Comparison of ENCODE assay signal across 9 mouse cellular contexts in the genomic region with DNA sequence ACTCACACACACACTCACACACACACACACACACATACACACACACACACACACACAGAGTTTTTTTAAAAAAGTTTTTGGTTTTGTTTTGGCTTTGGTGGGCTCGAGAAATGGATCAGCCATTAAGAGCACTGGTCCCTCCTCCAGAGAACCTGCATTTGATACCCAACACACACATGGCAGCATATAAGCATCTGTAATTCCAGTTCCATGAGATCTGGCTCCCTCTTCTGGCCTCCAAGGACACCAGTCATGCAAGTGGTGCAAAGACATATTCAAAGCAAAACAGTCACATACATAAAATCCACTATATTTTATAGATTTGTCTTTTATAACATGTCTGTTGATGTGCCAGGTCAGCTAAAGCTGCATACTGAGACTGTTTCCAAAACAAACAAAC. TPM values are rescaled to one million over a fixed set of nuclear protein-coding genes. Genes with fewer than 3 reads are reported as not detected.
DNase-seq lines count a peak whose midpoint lies in the region; ATAC-seq and TF ChIP-seq lines count a peak whose summit lies in the region.
"Had no signal": no experiment of that assay in that cellular context is flagged by ENCODE, and none has a peak within 500 bp of the region (broad histone marks: within the 10 kb centered on the region; RNA-seq: fewer than 3 reads in every experiment).

No protein-coding gene starts in this region.

- WGBS in liver, adult 2 months: 79% methylated on average over 1 of the region's 1 CpGs
- 56% methylated on average over 1 of the region's 1 CpGs for WGBS in liver, embryonic 11.5 days

- peaks cover 5% of the 10 kb centered on the region for H3K79me2 ChIP-seq in liver, adult 2 months (ENCODE audit: control insufficient read depth, insufficient read depth, low read length)

- H3K4me2 ChIP-seq in liver, embryonic 11.5 days: no peak overlapping the region
- H3K4me2 ChIP-seq: lung, embryonic 15.5 days had no signal

- H3K9ac ChIP-seq in liver, adult 2 months (ENCODE audit: low read depth, low read length): no peak overlapping the region
- H3K9ac ChIP-seq in liver, embryonic 11.5 days (ENCODE audit: low read depth, low read length): no peak overlapping the region
- H3K9ac ChIP-seq: lung, embryonic 15.5 days had no signal

- H3K36me3 ChIP-seq in liver, adult 2 months (ENCODE audit: control insufficient read depth, insufficient read depth, low read length): peaks cover 39% of the 10 kb centered on the region
- peaks cover 4% of the 10 kb centered on the region; the same call in 1 of the 2 replicates for H3K36me3 ChIP-seq in liver, embryonic 11.5 days (ENCODE audit: control insufficient read depth, insufficient read depth, low read length)

- no peak overlapping the region for H3K27ac ChIP-seq in liver, adult 2 months (replicated peaks; ENCODE audit: insufficient read depth, low read depth, low read length)
- H3K27ac ChIP-seq in liver, embryonic 11.5 days (ENCODE audit: low read depth, low read length): no peak overlapping the region
- H3K27ac ChIP-seq: lung, embryonic 15.5 days had no signal

- no peaks in the 10 kb centered on the region for H3K9me3 ChIP-seq in liver, embryonic 11.5 days (ENCODE audit: control insufficient read depth, low read length)
- H3K9me3 ChIP-seq: lung, embryonic 15.5 days had no signal

- H3K4me3 ChIP-seq in liver, adult 2 months (ENCODE audit: insufficient read depth, low read depth, low read length): no peak overlapping the region
- H3K4me3 ChIP-seq in liver, embryonic 11.5 days (ENCODE audit: low read depth, low read length): no peak overlapping the region
- H3K4me3 ChIP-seq: lung, embryonic 15.5 days had no signal

- DNase-seq in adrenal gland, postnatal 14 days: peak; percentile 29
- no peak for DNase-seq in adrenal gland, adult 2 months
- DNase-seq in liver, adult 2 months (ENCODE audit: extremely low read depth, low read depth, low spot score): no peak
- DNase-seq in liver, embryonic 11.5 days (ENCODE audit: low spot score): no peak
- peak; percentile 35 for DNase-seq in embryo, embryonic 11.5 days (ENCODE audit: low read depth, low spot score)
- DNase-seq in retina, embryonic 14.5 days (ENCODE audit: low spot score): peak; percentile 65
- DNase-seq in right cerebral cortex, postnatal 4 days: no peak
- no peak for DNase-seq in gastrocnemius, postnatal 10 days

- no peak for TF ChIP-seq POLR2A in liver, adult 2 months (IDR thresholded peaks at IDR 0.05; ENCODE audit: extremely low read depth, insufficient read depth, low read length)

- H3K4me1 ChIP-seq in liver, adult 2 months (ENCODE audit: control insufficient read depth, insufficient read depth, low read length): no peaks in the 10 kb centered on the region
- peaks cover 6% of the 10 kb centered on the region for H3K4me1 ChIP-seq in liver, embryonic 11.5 days (replicated peaks; ENCODE audit: control insufficient read depth, insufficient read depth, low read length)

- no peak for ATAC-seq in liver, embryonic 11.5 days (replicated peaks; ENCODE audit: low FRiP score)

- H3K27me3 ChIP-seq in liver, adult 2 months (ENCODE audit: control insufficient read depth, insufficient read depth, low read length): no peaks in the 10 kb centered on the region
- no peaks in the 10 kb centered on the region for H3K27me3 ChIP-seq in liver, embryonic 11.5 days (replicated peaks; ENCODE audit: control insufficient read depth, insufficient read depth, low read length)
- H3K27me3 ChIP-seq: lung, embryonic 15.5 days had no signal

- peak; percentile 25; the same call in 1 of the 2 replicates for TF ChIP-seq CTCF in liver, adult 2 months (IDR thresholded peaks at IDR 0.05; ENCODE audit: low read depth, low read length)

RNA-seq across cellular contexts. Expression of gene Dcaf5, which starts 58.8 kb away (rescaled TPM):
- 27.2 and 32.9 TPM in 2 replicates for total RNA-seq in adrenal gland, postnatal 14 days (2021)
- 10 to 100 TPM; 29.0 to 32.5 TPM for total RNA-seq in adrenal gland, adult 2 months (2021)
- 19.6 and 20.7 TPM in 2 replicates for polyA plus RNA-seq in adrenal gland, adult 2 months (2012; rRNA removed)
- total RNA-seq in liver, adult 2 months (2014; rRNA removed): 7.7 and 8.1 TPM in 2 replicates
- polyA plus RNA-seq in liver, adult 2 months (2012; rRNA removed): 17.8 and 19.1 TPM in 2 replicates
- polyA plus RNA-seq in liver, embryonic 11.5 days (2014; fragmentation: Nextera tagmentation; extraction: Ambion mirVana): 5.1 and 5.2 TPM in 2 replicates
- 10 to 100 TPM; 28.9 to 37.2 TPM for total RNA-seq in gastrocnemius, postnatal 10 days (2021)

Comparison
In these comparisons a context has a peak if more than half of its experiments do, and no peak if none do; other contexts are left out.
1. DNase-seq: peak in adrenal gland, postnatal 14 days (single experiment), embryo, embryonic 11.5 days (single experiment) and retina, embryonic 14.5 days (single experiment); none in adrenal gland, adult 2 months (single experiment), liver, adult 2 months (single experiment), liver, embryonic 11.5 days (single experiment), right cerebral cortex, postnatal 4 days (single experiment) and gastrocnemius, postnatal 10 days (single experiment).